Mouse (Mus musculus) left cerebral cortex, postnatal 36 days (tissue): ENCODE results near the gene Srpk1. TPM values are rescaled to one million over a fixed set of nuclear protein-coding genes. Genes with fewer than 3 reads are reported as not detected.
A peak's percentile ranks its signal among the peaks of the same experiment; 100 is the strongest.

Experiments used
- DNase-seq, 2 experiments: peaks; one replicate each; pipeline ENCODE4 v3.0.0; 2021 to 2022; ENCODE audit warnings: low spot score in 2 of 2, mixed read lengths in 1 of 2
- intact Hi-C: fragments of 180-260 bp; cut with DNase I; formaldehyde crosslinking; loops from one replicate; pipeline ENCODE4 v1.15.1; 2025
- total RNA-seq, 2 experiments: library from RNA; stranded (reverse); gene quantifications; 2 replicates each; pipeline ENCODE4 v1.2.3; 2021

The Srpk1 gene
- total RNA-seq, 2 experiments from 2014 or later, result 90.2 to 106 TPM

GRCm38 (mm10) chr17:28618124-28618523 is 4.4 kb downstream of the Srpk1 start:
- no peak for DNase-seq
- intact Hi-C loops, result no loop called here

GRCm38 (mm10) chr17:28617636-28618035 is 4.9 kb downstream of the Srpk1 start:
- DNase-seq, result no peak
- intact Hi-C loops, result no loop called here

GRCm38 (mm10) chr17:28615332-28615731 is 7.2 kb downstream of the Srpk1 start:
- intact Hi-C loops, result no loop called here

GRCm38 (mm10) chr17:28613096-28613495 is 9.4 kb downstream of the Srpk1 start:
- intact Hi-C loops, result no loop called here
- DNase-seq, result no peak

More at GRCm38 (mm10) chr17:28615332-28615731, 7.2 kb downstream of the Srpk1 start:
- DNase-seq, result no peak

GRCm38 (mm10) chr17:28612603-28613002 is 9.9 kb downstream of the Srpk1 start:
- no peak for DNase-seq
- intact Hi-C loops, result no loop called here

GRCm38 (mm10) chr17:28609543-28609942 is 13.0 kb downstream of the Srpk1 start:
- DNase-seq, result no peak
- intact Hi-C loops, result no loop called here

- intact Hi-C loops, result no loop called here
- DNase-seq, result no peak
Measured at GRCm38 (mm10) chr17:28601557-28602250, 20.8 kb downstream of the Srpk1 start.

GRCm38 (mm10) chr17:28600780-28601179 is 21.7 kb downstream of the Srpk1 start:
- DNase-seq, result no peak
- intact Hi-C loops, result no loop called here

- intact Hi-C loops, result loop anchor here (2.0 kb wide), 1 partner anchor 55 kb away; no protein-coding TSS in a partner anchor
Measured at GRCm38 (mm10) chr17:28593965-28594364, 28.5 kb downstream of the Srpk1 start.

GRCm38 (mm10) chr17:28592998-28593397 is 29.5 kb downstream of the Srpk1 start:
- intact Hi-C loops, result loop anchor here (2.0 kb wide), 1 partner anchor 56 kb away; no protein-coding TSS in a partner anchor
- DNase-seq, result peak; percentile 74 to 75

More at GRCm38 (mm10) chr17:28593965-28594364, 28.5 kb downstream of the Srpk1 start:
- DNase-seq, result no peak

- no peak for DNase-seq
- intact Hi-C loops, result no loop called here
Measured at GRCm38 (mm10) chr17:28591476-28591875, 31.0 kb downstream of the Srpk1 start.

- no peak for DNase-seq
- intact Hi-C loops, result no loop called here
Measured at GRCm38 (mm10) chr17:28590596-28590995, 31.9 kb downstream of the Srpk1 start.

GRCm38 (mm10) chr17:28588591-28588990 is 33.9 kb downstream of the Srpk1 start:
- intact Hi-C loops, result no loop called here
- no peak for DNase-seq

GRCm38 (mm10) chr17:28586509-28586908 is 36.0 kb downstream of the Srpk1 start:
- intact Hi-C loops, result no loop called here
- DNase-seq, result no peak

- intact Hi-C loops, result no loop called here
- no peak for DNase-seq
Measured at GRCm38 (mm10) chr17:28581056-28581455, 41.5 kb downstream of the Srpk1 start.

GRCm38 (mm10) chr17:28580396-28580795 is 42.1 kb downstream of the Srpk1 start:
- intact Hi-C loops, result no loop called here
- no peak for DNase-seq

GRCm38 (mm10) chr17:28575244-28576125 is 47.0 kb downstream of the Srpk1 start, which contains the start of gene Lhfpl5:
Gene Lhfpl5, plus strand, starts transcription at chr17:28575641.
- no peak for DNase-seq
- intact Hi-C loops, result no loop called here

- no peak for DNase-seq
- intact Hi-C loops, result no loop called here
Measured at GRCm38 (mm10) chr17:28572941-28573340, 49.6 kb downstream of the Srpk1 start.

- no peak for DNase-seq
- intact Hi-C loops, result no loop called here
Measured at GRCm38 (mm10) chr17:28572521-28572920, 50.0 kb downstream of the Srpk1 start.

GRCm38 (mm10) chr17:28571868-28572267 is 50.6 kb downstream of the Srpk1 start:
- intact Hi-C loops, result no loop called here
- no peak for DNase-seq

- no peak for DNase-seq
- intact Hi-C loops, result no loop called here
Measured at GRCm38 (mm10) chr17:28567541-28567940, 55.0 kb downstream of the Srpk1 start.
